Mouse (Mus musculus) limb, embryonic 15.5 days (tissue): ENCODE results near the gene Tmem125. TPM values are rescaled to one million over a fixed set of nuclear protein-coding genes. Genes with fewer than 3 reads are reported as not detected.

ENCODE experiments used
- ATAC-seq: fragments of 200-750 bp; cut with Nextera tagmentation; 2 replicates; pipeline ENCODE4 v1.8.0; 2017; ENCODE audit warnings: low read depth, moderate TSS enrichment; ENCODE audit not compliant: insufficient number of reproducible peaks, low FRiP score, low TSS enrichment
- H3K27ac ChIP-seq: fragments of 300-500 bp; sonication (generic); 2 replicates; pipeline ENCODE4 v1.5.1; 2015; ENCODE audit warnings: moderate library complexity, mild to moderate bottlenecking, inconsistent platforms
- H3K27me3 ChIP-seq: fragments of 300-500 bp; sonication (generic); 2 replicates; pipeline ENCODE4 v1.6.1; 2015; ENCODE audit warnings: inconsistent platforms
- H3K36me3 ChIP-seq: fragments of 300-500 bp; sonication (generic); 2 replicates; pipeline ENCODE4 v1.6.1; 2015; ENCODE audit warnings: inconsistent platforms
- H3K4me1 ChIP-seq: fragments of 300-500 bp; sonication (generic); 2 replicates; pipeline ENCODE4 v1.6.1; 2015; ENCODE audit warnings: inconsistent platforms
- H3K4me2 ChIP-seq: fragments of 300-500 bp; sonication (generic); 2 replicates; pipeline ENCODE4 v1.6.1; 2015; ENCODE audit warnings: mild to moderate bottlenecking, inconsistent platforms
- H3K4me3 ChIP-seq: fragments of 300-500 bp; sonication (generic); 2 replicates; pipeline ENCODE4 v1.5.1; 2015; ENCODE audit warnings: mild to moderate bottlenecking, inconsistent platforms
- H3K9ac ChIP-seq: fragments of 300-500 bp; sonication (generic); 2 replicates; pipeline ENCODE4 v1.6.1; 2015; ENCODE audit warnings: inconsistent platforms
- H3K9me3 ChIP-seq: fragments of 300-500 bp; sonication (generic); 2 replicates; pipeline ENCODE4 v1.6.1; 2016; ENCODE audit warnings: inconsistent platforms
- WGBS: fragments of 180-500 bp; shearing (Covaris S2); methylation state at CpG from one replicate; pipeline ENCODE4 v1.1.7; 2015; 5-methylcytosine and 5-hydroxymethylcytosine counted together
- polyA plus RNA-seq: library from polyadenylated mRNA; unstranded; fragments of >200 nt; fragmentation: Nextera tagmentation; extraction: Ambion mirVana; gene quantifications from 2 replicates; pipeline ENCODE4 v1.2.1, GENCODE M21; 2015

The Tmem125 gene
- polyA plus RNA-seq, 1 experiment from 2014 or later, result 22.9 TPM

DNA sequence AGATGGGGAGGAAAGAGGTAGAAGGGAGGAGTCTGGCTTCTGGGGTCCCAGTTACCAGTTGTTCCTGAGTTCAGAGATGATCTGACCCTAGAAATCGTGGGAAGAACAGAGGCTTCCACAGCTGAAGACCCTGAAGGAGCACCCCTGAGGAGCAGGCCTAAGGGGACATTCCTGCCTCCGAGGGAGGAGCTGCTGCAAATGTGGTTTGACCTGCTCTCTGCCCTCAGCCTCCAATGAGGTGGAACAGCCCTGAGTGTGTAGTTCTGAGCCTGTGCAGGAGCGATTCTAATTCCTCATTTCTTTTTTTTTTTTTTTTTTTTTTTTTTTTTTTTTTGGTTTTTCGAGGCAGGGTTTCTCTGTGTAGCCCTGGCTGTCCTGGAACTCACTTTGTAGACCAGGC, 10.7 kb downstream of the Tmem125 start:
- WGBS, result 63% methylated on average over 3 of the region's 4 CpGs
- H3K36me3 ChIP-seq, result no peaks in the 10 kb centered on the region
- no peaks in the 10 kb centered on the region for H3K9me3 ChIP-seq
- no peak for ATAC-seq
- H3K27ac ChIP-seq, result no peak overlapping the region
- no peak overlapping the region for H3K4me3 ChIP-seq
- H3K27me3 ChIP-seq, result no peaks in the 10 kb centered on the region
- 0 out of 2 replicates have a peak, but pooled peaks cover 3% of the 10 kb centered on the region for H3K4me1 ChIP-seq
- no peak overlapping the region for H3K9ac ChIP-seq
- no peak overlapping the region for H3K4me2 ChIP-seq

GRCm38 (mm10) chr4:118532663-118533062, 11.2 kb downstream of the Tmem125 start:
- Histone ChIP-seq H3K36me3 (no peaks in the 10 kb centered on the region), H3K4me1 (0 out of 2 replicates have a peak, but pooled peaks cover 3% of the 10 kb centered on the region), H3K9me3 (no peaks in the 10 kb centered on the region), H3K9ac (no peak overlapping the region), H3K27ac (no peak overlapping the region), H3K4me2 (no peak overlapping the region), H3K27me3 (no peaks in the 10 kb centered on the region), H3K4me3 (no peak overlapping the region)
- WGBS, result 69% methylated on average over 5 of the region's 5 CpGs
- ATAC-seq, result no peak

DNA sequence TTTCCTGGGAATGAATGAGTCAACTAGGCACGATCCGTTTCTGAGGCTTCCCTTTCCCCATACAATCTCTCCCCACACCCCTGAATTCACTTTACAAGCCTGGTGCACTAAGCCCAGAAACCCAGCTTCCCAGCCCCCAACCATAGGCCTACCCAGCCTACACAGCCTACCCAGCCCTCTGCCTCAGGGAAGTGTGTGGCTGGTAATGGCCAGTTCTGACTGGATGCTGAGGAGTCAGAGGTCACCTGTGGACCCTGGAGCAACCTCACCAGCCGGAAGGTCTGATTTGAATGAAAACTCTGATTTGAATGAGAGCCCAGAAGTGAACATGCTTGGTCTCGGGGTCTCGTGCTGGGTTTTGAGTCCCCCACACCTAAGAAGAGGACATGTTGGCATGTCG, 16.1 kb downstream of the Tmem125 start:
- H3K9ac ChIP-seq, result no peak overlapping the region
- no peak overlapping the region for H3K4me3 ChIP-seq
- H3K9me3 ChIP-seq, result no peaks in the 10 kb centered on the region
- 73% methylated on average over 6 of the region's 6 CpGs for WGBS
- no peak overlapping the region for H3K4me2 ChIP-seq
- no peak overlapping the region for H3K27ac ChIP-seq
- no peak for ATAC-seq
- H3K4me1 ChIP-seq, result 0 out of 2 replicates have a peak, but pooled peaks cover 2% of the 10 kb centered on the region
- no peaks in the 10 kb centered on the region for H3K36me3 ChIP-seq
- no peaks in the 10 kb centered on the region for H3K27me3 ChIP-seq

- 38% methylated on average over 5 of the region's 5 CpGs for whole genome bisulfite sequencing
- ATAC-seq, result no peak
- Histone ChIP-seq H3K4me1 (peaks cover 4% of the 10 kb centered on the region; the same call in 1 of the 2 replicates), H3K4me2 (no peak overlapping the region), H3K27me3 (no peaks in the 10 kb centered on the region), H3K9me3 (no peaks in the 10 kb centered on the region), H3K9ac (no peak overlapping the region; the same call in 1 of the 2 replicates), H3K4me3 (peak overlapping the region; percentile 19; the same call in 1 of the 2 replicates), H3K27ac (no peak overlapping the region), H3K36me3 (no peaks in the 10 kb centered on the region)
Observed at GRCm38 (mm10) chr4:118527335-118527681, 16.5 kb downstream of the Tmem125 start.

DNA sequence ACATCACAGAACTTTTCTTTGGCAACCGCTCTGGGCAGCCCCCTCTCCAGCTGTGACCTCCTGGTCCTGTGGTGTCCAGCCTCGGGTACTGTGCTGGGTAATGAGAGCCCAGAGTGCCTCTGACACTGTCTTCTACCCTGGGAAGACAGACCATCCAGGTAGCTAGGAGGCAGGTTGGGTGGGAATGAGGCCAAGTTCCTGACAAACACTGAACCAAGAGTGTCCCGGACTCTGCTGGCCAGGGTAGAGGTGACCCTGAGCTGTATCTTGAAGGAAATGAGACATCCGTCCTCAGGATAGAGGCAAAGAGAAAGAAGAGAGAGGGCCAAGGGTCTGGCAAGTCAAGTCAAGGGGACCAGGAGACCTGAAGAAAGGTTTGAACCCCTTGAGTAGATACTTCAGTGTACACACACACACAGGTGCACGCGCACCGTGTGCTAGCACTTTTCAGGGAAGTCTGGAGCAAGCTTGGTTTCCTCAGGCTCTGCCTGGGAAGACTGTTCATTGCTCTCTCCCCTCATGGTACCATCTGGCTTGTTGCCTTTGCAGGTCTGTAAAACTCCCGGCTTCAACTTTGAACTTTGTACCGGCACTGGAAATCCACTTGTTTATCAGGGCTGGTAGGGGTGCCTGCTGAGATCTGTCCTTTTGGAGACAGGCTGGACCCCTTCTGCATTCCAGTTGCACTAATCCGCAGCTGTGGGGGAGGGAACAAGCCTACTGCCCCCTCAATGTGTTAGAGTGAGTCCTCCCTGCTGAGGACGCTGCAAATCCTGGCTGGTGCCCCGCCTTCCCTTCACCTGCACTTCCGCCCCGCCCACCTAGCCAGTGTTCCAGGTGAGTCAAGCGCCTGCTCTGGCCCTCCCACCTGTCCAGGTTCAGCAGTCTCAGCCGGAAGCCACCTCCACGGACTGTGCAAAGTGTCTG, 17.2 kb downstream of the Tmem125 start, which contains the start of gene 2610528J11Rik:
Gene 2610528J11Rik (plus strand): TSS at position 592 of the 927 bp plus-strand sequence.
- no peak within 1 kb of the TSS for H3K27ac ChIP-seq

GRCm38 (mm10) chr4:118525779-118526178, 18.1 kb downstream of the Tmem125 start:
- Histone ChIP-seq H3K9me3 (no peaks in the 10 kb centered on the region), H3K27ac (no peak overlapping the region), H3K27me3 (no peaks in the 10 kb centered on the region), H3K9ac (no peak overlapping the region), H3K4me2 (no peak overlapping the region), H3K4me1 (peaks cover 6% of the 10 kb centered on the region; the same call in 1 of the 2 replicates), H3K36me3 (no peaks in the 10 kb centered on the region), H3K4me3 (no peak overlapping the region)
- ATAC-seq, result no peak
- WGBS, result 61% methylated on average over 3 of the region's 3 CpGs

More for the DNA sequence above, 17.2 kb downstream of the Tmem125 start, which contains the start of gene 2610528J11Rik:
- no peaks in the 10 kb centered on the region for H3K27me3 ChIP-seq
- no peaks in the 10 kb centered on the region for H3K36me3 ChIP-seq
- H3K4me2 ChIP-seq, result no peak within 1 kb of the TSS
- WGBS, result 41% methylated on average over 17 of the region's 17 CpGs
- H3K9me3 ChIP-seq, result no peaks in the 10 kb centered on the region
- peak within 1 kb of the TSS; percentile 19; the same call in 1 of the 2 replicates for H3K4me3 ChIP-seq
- no peak for ATAC-seq
- H3K9ac ChIP-seq, result no peak within 1 kb of the TSS; the same call in 1 of the 2 replicates
- peaks cover 6% of the 10 kb centered on the region; the same call in 1 of the 2 replicates for H3K4me1 ChIP-seq

DNA sequence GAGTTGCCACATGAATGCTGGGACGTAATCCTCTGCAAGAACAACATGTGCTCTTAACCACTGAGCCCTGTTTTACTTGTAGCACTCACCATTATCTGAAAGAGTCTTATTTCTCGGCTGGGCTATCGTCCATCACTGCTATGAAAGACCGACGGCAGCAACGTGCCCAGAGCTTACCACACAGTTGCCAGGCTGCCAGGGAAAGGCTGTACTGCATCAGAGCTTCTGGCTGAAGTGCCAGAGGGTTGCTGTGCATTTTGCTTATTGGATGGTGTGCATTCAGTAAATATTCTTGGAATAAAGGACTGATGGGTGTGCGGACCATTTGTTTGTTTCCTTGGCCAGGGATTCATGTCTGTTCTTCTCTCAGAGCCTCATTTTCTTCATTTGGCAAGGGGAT, 19.9 kb downstream of the Tmem125 start:
- H3K36me3 ChIP-seq, result no peaks in the 10 kb centered on the region
- 61% methylated on average over 7 of the region's 7 CpGs for WGBS
- no peak for ATAC-seq
- no peaks in the 10 kb centered on the region for H3K27me3 ChIP-seq
- H3K9ac ChIP-seq, result no peak overlapping the region
- H3K9me3 ChIP-seq, result no peaks in the 10 kb centered on the region
- H3K4me1 ChIP-seq, result peaks cover 6% of the 10 kb centered on the region; the same call in 1 of the 2 replicates
- H3K4me3 ChIP-seq, result no peak overlapping the region
- H3K4me2 ChIP-seq, result no peak overlapping the region
- H3K27ac ChIP-seq, result no peak overlapping the region

GRCm38 (mm10) chr4:118522248-118522647, 21.6 kb downstream of the Tmem125 start:
- no peak for ATAC-seq
- Histone ChIP-seq H3K4me3 (no peak overlapping the region), H3K4me2 (no peak overlapping the region), H3K9me3 (no peaks in the 10 kb centered on the region), H3K4me1 (peaks cover 6% of the 10 kb centered on the region), H3K36me3 (no peaks in the 10 kb centered on the region), H3K9ac (no peak overlapping the region), H3K27ac (no peak overlapping the region), H3K27me3 (peaks cover 9% of the 10 kb centered on the region)
- 71% methylated on average over 7 of the region's 7 CpGs for WGBS

DNA sequence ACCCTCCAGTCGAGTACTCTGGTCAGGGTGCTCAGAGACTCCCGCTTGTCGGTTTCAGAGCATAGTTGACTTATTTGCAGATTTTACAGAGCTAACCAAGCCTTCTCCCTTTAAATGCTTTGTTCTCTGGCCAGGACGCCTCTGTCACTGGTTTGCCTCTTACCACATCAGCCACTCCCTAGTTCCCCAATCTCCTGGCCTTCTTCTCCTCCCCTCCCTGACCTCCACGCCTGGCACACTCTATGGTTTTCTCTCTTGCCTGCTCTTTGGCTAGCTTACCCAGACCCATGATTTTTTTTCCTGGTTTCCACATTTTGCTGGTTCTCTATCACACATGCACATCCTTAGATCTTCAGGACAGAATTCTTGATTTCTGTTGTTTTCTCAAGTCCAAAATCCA, 25.6 kb downstream of the Tmem125 start:
- H3K36me3 ChIP-seq, result no peaks in the 10 kb centered on the region
- H3K4me2 ChIP-seq, result no peak overlapping the region
- peaks cover 11% of the 10 kb centered on the region for H3K4me1 ChIP-seq
- no peak overlapping the region for H3K9ac ChIP-seq
- H3K4me3 ChIP-seq, result no peak overlapping the region
- no peak for ATAC-seq
- WGBS, result 64% methylated on average over 5 of the region's 5 CpGs
- peaks cover 15% of the 10 kb centered on the region for H3K27me3 ChIP-seq
- no peaks in the 10 kb centered on the region for H3K9me3 ChIP-seq
- no peak overlapping the region for H3K27ac ChIP-seq

GRCm38 (mm10) chr4:118517497-118518146, 26.2 kb downstream of the Tmem125 start:
- Histone ChIP-seq H3K4me2 (no peak overlapping the region), H3K4me3 (no peak overlapping the region), H3K4me1 (peaks cover 11% of the 10 kb centered on the region), H3K27me3 (peaks cover 15% of the 10 kb centered on the region), H3K27ac (no peak overlapping the region), H3K9ac (no peak overlapping the region), H3K36me3 (no peaks in the 10 kb centered on the region), H3K9me3 (no peaks in the 10 kb centered on the region)
- ATAC-seq, result no peak
- 42% methylated on average over 16 of the region's 16 CpGs for WGBS

GRCm38 (mm10) chr4:118516699-118517496, 26.9 kb downstream of the Tmem125 start:
- WGBS, result 18% methylated on average over 20 of the region's 20 CpGs
- Histone ChIP-seq H3K9me3 (no peaks in the 10 kb centered on the region), H3K4me3 (no peak overlapping the region), H3K27ac (no peak overlapping the region), H3K9ac (no peak overlapping the region), H3K4me1 (peaks cover 7% of the 10 kb centered on the region), H3K4me2 (no peak overlapping the region), H3K27me3 (peaks cover 15% of the 10 kb centered on the region), H3K36me3 (no peaks in the 10 kb centered on the region)
- ATAC-seq, result no peak
